Comparison of ENCODE assay signal across 7 mouse cellular contexts in genomic region chr9:37406372-37406771, GRCm38 (mm10). TPM values are rescaled to one million over a fixed set of nuclear protein-coding genes. Genes with fewer than 3 reads are reported as not detected.
DNase-seq lines count a peak whose midpoint lies in the region; ATAC-seq and TF ChIP-seq lines count a peak whose summit lies in the region.

No protein-coding gene starts in this region.

- no peak for TF ChIP-seq POLR2A in embryonic fibroblast, embryonic 13.5 days (IDR thresholded peaks at IDR 0.05; ENCODE audit: low read depth, low read length)

- H3K27ac ChIP-seq in lung, postnatal 0 days (ENCODE audit: low read length), result no peak overlapping the region
- no peak overlapping the region for H3K27ac ChIP-seq in embryonic fibroblast, embryonic 13.5 days (ENCODE audit: insufficient read depth, low read length)
- no peak overlapping the region for H3K27ac ChIP-seq in midbrain, embryonic 14.5 days (replicated peaks; ENCODE audit: low read depth, low read length)

- no peaks in the 10 kb centered on the region for H3K27me3 ChIP-seq in lung, postnatal 0 days (replicated peaks; ENCODE audit: insufficient read depth, low read length)
- no peaks in the 10 kb centered on the region for H3K27me3 ChIP-seq in midbrain, embryonic 14.5 days (ENCODE audit: control insufficient read depth, insufficient read depth, low read length)

- no peak overlapping the region for H3K4me3 ChIP-seq in lung, postnatal 0 days (ENCODE audit: low read depth, low read length)
- no peak overlapping the region for H3K4me3 ChIP-seq in embryonic fibroblast, embryonic 13.5 days (ENCODE audit: insufficient read depth, low read length)
- no peak overlapping the region for H3K4me3 ChIP-seq in midbrain, embryonic 14.5 days (replicated peaks; ENCODE audit: low read depth, low read length)

- H3K4me1 ChIP-seq in lung, postnatal 0 days (ENCODE audit: insufficient read depth, low read depth, low read length), result no peaks in the 10 kb centered on the region
- H3K4me1 ChIP-seq in embryonic fibroblast, embryonic 13.5 days (ENCODE audit: control insufficient read depth, insufficient read depth, low read length), result no peaks in the 10 kb centered on the region
- H3K4me1 ChIP-seq in midbrain, embryonic 14.5 days (ENCODE audit: control insufficient read depth, insufficient read depth, low read length), result no peaks in the 10 kb centered on the region

- H3K9me3 ChIP-seq in lung, postnatal 0 days (ENCODE audit: low read length), result no peaks in the 10 kb centered on the region
- no peaks in the 10 kb centered on the region for H3K9me3 ChIP-seq in midbrain, embryonic 14.5 days (ENCODE audit: control insufficient read depth, low read length)

- TF ChIP-seq CTCF in lung, postnatal 0 days (IDR thresholded peaks at IDR 0.05), result peak; percentile 89
- peak; percentile 20; the same call in 1 of the 2 replicates for TF ChIP-seq CTCF in embryonic fibroblast, embryonic 13.5 days (IDR thresholded peaks at IDR 0.05; ENCODE audit: borderline replicate concordance, insufficient read depth, low read length)

- no peak for TF ChIP-seq EP300 in lung, postnatal 0 days (IDR thresholded peaks at IDR 0.05)

- peak; percentile 57 for DNase-seq in lung, postnatal 0 days (ENCODE audit: low spot score)
- no peak for DNase-seq in lung, postnatal 14 days
- DNase-seq in ZHBTc4 (ENCODE audit: low read depth, low spot score), result peak; percentile 70
- DNase-seq in midbrain, embryonic 14.5 days, result peak; percentile 79
- no peak for DNase-seq in layer of hippocampus, adult 9-11 months
- DNase-seq in left cerebral cortex, postnatal 4 days, result no peak

- no peak for ATAC-seq in lung, postnatal 0 days
- peak; percentile 32; the same call in 1 of the 2 replicates for ATAC-seq in midbrain, embryonic 14.5 days (ENCODE audit: low FRiP score, low TSS enrichment)

- H3K4me2 ChIP-seq in lung, postnatal 0 days (replicated peaks; ENCODE audit: low read depth, low read length), result no peak overlapping the region
- H3K4me2 ChIP-seq in midbrain, embryonic 14.5 days (ENCODE audit: low read length), result no peak overlapping the region

- H3K36me3 ChIP-seq in lung, postnatal 0 days (ENCODE audit: insufficient read depth, low read length), result no peaks in the 10 kb centered on the region
- no peaks in the 10 kb centered on the region for H3K36me3 ChIP-seq in midbrain, embryonic 14.5 days (ENCODE audit: control insufficient read depth, insufficient read depth, low read length)

- intact Hi-C loops in left cerebral cortex, postnatal 4 days (cut with DNase I), result no loop called here

- WGBS in lung, postnatal 0 days, result 0% methylated on average over 1 of the region's 1 CpGs
- 0% methylated on average over 1 of the region's 1 CpGs for WGBS in midbrain, embryonic 14.5 days

- H3K9ac ChIP-seq in lung, postnatal 0 days (replicated peaks; ENCODE audit: low read depth), result no peak overlapping the region
- no peak overlapping the region for H3K9ac ChIP-seq in midbrain, embryonic 14.5 days (replicated peaks; ENCODE audit: low read length)

RNA-seq across cellular contexts. Expression of gene Robo4, which starts 4.7 kb away (rescaled TPM):
- 18.9 and 21.6 TPM in 2 replicates for polyA plus RNA-seq in lung, postnatal 0 days (2015; fragmentation: Nextera tagmentation; extraction: Ambion mirVana)
- not detected in 2 replicates for polyA plus RNA-seq in embryonic fibroblast, embryonic 13.5 days (2011; ENCODE audit: insufficient read length, low read depth, missing spikeins)
- 2.6 and 4.5 TPM in 2 replicates for polyA plus RNA-seq in midbrain, embryonic 14.5 days (2014; fragmentation: Nextera tagmentation; extraction: Ambion mirVana)
- total RNA-seq in left cerebral cortex, postnatal 4 days (2021), result 1 to 10 TPM; 6.5 to 7.4 TPM

RNA-seq across cellular contexts. Expression of gene Robo3, which starts 26.7 kb away (rescaled TPM):
- polyA plus RNA-seq in lung, postnatal 0 days (2015; fragmentation: Nextera tagmentation; extraction: Ambion mirVana), result 0.08 and 0.14 TPM in 2 replicates
- 0.56 and 0.77 TPM in 2 replicates for polyA plus RNA-seq in embryonic fibroblast, embryonic 13.5 days (2011; ENCODE audit: insufficient read length, low read depth, missing spikeins)
- polyA plus RNA-seq in midbrain, embryonic 14.5 days (2014; fragmentation: Nextera tagmentation; extraction: Ambion mirVana), result 8.9 and 13.3 TPM in 2 replicates
- 1 to 10 TPM; 6.1 to 6.6 TPM for total RNA-seq in left cerebral cortex, postnatal 4 days (2021)

RNA-seq across cellular contexts. Expression of gene Hepacam, which starts 39.2 kb away (rescaled TPM):
- 0.81 and 1.2 TPM in 2 replicates for polyA plus RNA-seq in lung, postnatal 0 days (2015; fragmentation: Nextera tagmentation; extraction: Ambion mirVana)
- polyA plus RNA-seq in embryonic fibroblast, embryonic 13.5 days (2011; ENCODE audit: insufficient read length, low read depth, missing spikeins), result 0.44 TPM in 1 of 2 replicates, not detected in the other
- 6.1 and 11.9 TPM in 2 replicates for polyA plus RNA-seq in midbrain, embryonic 14.5 days (2014; fragmentation: Nextera tagmentation; extraction: Ambion mirVana)
- total RNA-seq in left cerebral cortex, postnatal 4 days (2021), result 10 to 100 TPM; 23.8 to 24.9 TPM

RNA-seq across cellular contexts. Expression of gene Ccdc15, which starts 58.1 kb away (rescaled TPM):
- 4.5 and 5.8 TPM in 2 replicates for polyA plus RNA-seq in lung, postnatal 0 days (2015; fragmentation: Nextera tagmentation; extraction: Ambion mirVana)
- polyA plus RNA-seq in embryonic fibroblast, embryonic 13.5 days (2011; ENCODE audit: insufficient read length, low read depth, missing spikeins), result 2.8 and 4.0 TPM in 2 replicates
- polyA plus RNA-seq in midbrain, embryonic 14.5 days (2014; fragmentation: Nextera tagmentation; extraction: Ambion mirVana), result 8.5 and 9.4 TPM in 2 replicates
- 1 to 10 TPM; 5.5 to 5.7 TPM for total RNA-seq in left cerebral cortex, postnatal 4 days (2021)

Comparison
In these comparisons a context has a peak if more than half of its experiments do, and no peak if none do; other contexts are left out.
1. DNase-seq: peak in lung, postnatal 0 days (single experiment), ZHBTc4 (single experiment) and midbrain, embryonic 14.5 days (single experiment); none in lung, postnatal 14 days (single experiment), layer of hippocampus, adult 9-11 months (single experiment) and left cerebral cortex, postnatal 4 days (single experiment).